ENCODE assay signal across 28 mouse cellular contexts in genomic region chr13:47355169-47355568, GRCm38 (mm10).
A peak's percentile ranks its signal among the peaks of the same experiment; 100 is the strongest.
DNase-seq lines count a peak whose midpoint lies in the region; ATAC-seq lines count a peak whose summit lies in the region.
"Had no signal": no experiment of that assay in that cellular context is flagged by ENCODE, and none has a peak within 500 bp of the region (broad histone marks: within the 10 kb centered on the region; RNA-seq: fewer than 3 reads in every experiment).

No protein-coding gene starts in this region.

- no peak overlapping the region for H3K27ac ChIP-seq in intestine, embryonic 16.5 days (ENCODE audit: low read length)
- H3K27ac ChIP-seq: embryonic facial prominence, embryonic 10.5 days; embryonic facial prominence, embryonic 15.5 days; forebrain, embryonic 12.5 days; heart, embryonic 13.5 days; hindbrain, embryonic 12.5 days; limb, embryonic 10.5 days; limb, embryonic 15.5 days; liver, embryonic 13.5 days; midbrain, embryonic 13.5 days; neural tube, embryonic 13.5 days; stomach, postnatal 0 days had no signal

- H3K27me3 ChIP-seq in intestine, embryonic 16.5 days (replicated peaks; ENCODE audit: control insufficient read depth, insufficient read depth, low read length): no peaks in the 10 kb centered on the region
- H3K27me3 ChIP-seq: embryonic facial prominence, embryonic 15.5 days; forebrain, embryonic 12.5 days; heart, embryonic 13.5 days; hindbrain, embryonic 12.5 days; limb, embryonic 15.5 days; liver, embryonic 13.5 days; neural tube, embryonic 13.5 days had no signal

- DNase-seq in heart, adult 11 months: peak; percentile 64
- no peak for DNase-seq in heart, postnatal 14 days
- DNase-seq in 416B (ENCODE audit: low read depth): peak; percentile 73
- peak; percentile 22 for DNase-seq in retina, embryonic 14.5 days (ENCODE audit: low spot score)
- DNase-seq in frontal cortex, postnatal 36 days (ENCODE audit: low spot score in 2 of 2): no peak
- DNase-seq: adrenal gland, postnatal 25 days; cerebellum, adult 2 months; heart, adult 18-20 months; kidney, adult 9 months; layer of hippocampus, postnatal 36 days; liver, embryonic 13.5 days; lung, adult 2 months; spleen, adult 18-20 months had no signal

- no peak overlapping the region for H3K4me3 ChIP-seq in intestine, embryonic 16.5 days (ENCODE audit: low read length)
- H3K4me3 ChIP-seq: embryonic facial prominence, embryonic 10.5 days; embryonic facial prominence, embryonic 15.5 days; forebrain, embryonic 12.5 days; heart, embryonic 13.5 days; hindbrain, embryonic 12.5 days; limb, embryonic 10.5 days; limb, embryonic 15.5 days; liver, embryonic 13.5 days; midbrain, embryonic 13.5 days; neural tube, embryonic 13.5 days had no signal

- ATAC-seq in common myeloid progenitor, adult 5-6 weeks (replicated peaks; ENCODE audit: low read depth, poor library complexity, severe bottlenecking): peak; percentile 79
- ATAC-seq in intestine, embryonic 16.5 days: no peak
- ATAC-seq: intestine, postnatal 0 days; midbrain, embryonic 13.5 days; Patski had no signal

- intact Hi-C loops in heart, postnatal 14 days (cut with DNase I): no loop called here

- no peaks in the 10 kb centered on the region for H3K36me3 ChIP-seq in intestine, embryonic 16.5 days (ENCODE audit: control insufficient read depth, insufficient read depth, low read length)
- H3K36me3 ChIP-seq: embryonic facial prominence, embryonic 10.5 days; embryonic facial prominence, embryonic 15.5 days; forebrain, embryonic 12.5 days; G1E; heart, embryonic 13.5 days; hindbrain, embryonic 12.5 days; limb, embryonic 10.5 days; limb, embryonic 15.5 days; liver, embryonic 13.5 days; midbrain, embryonic 13.5 days; neural tube, embryonic 13.5 days had no signal

- no peak overlapping the region for H3K9ac ChIP-seq in intestine, embryonic 16.5 days (ENCODE audit: low read depth, low read length)
- H3K9ac ChIP-seq: embryonic facial prominence, embryonic 15.5 days; forebrain, embryonic 12.5 days; heart, embryonic 13.5 days; hindbrain, embryonic 12.5 days; limb, embryonic 15.5 days; liver, embryonic 13.5 days; midbrain, embryonic 13.5 days; neural tube, embryonic 13.5 days had no signal

- 60% methylated on average over 5 of the region's 5 CpGs for WGBS in intestine, embryonic 16.5 days

- H3K4me1 ChIP-seq in intestine, embryonic 16.5 days (ENCODE audit: control insufficient read depth, insufficient read depth, low read length): no peaks in the 10 kb centered on the region
- H3K4me1 ChIP-seq: embryonic facial prominence, embryonic 15.5 days; forebrain, embryonic 12.5 days; heart, embryonic 13.5 days; hindbrain, embryonic 12.5 days; limb, embryonic 15.5 days; liver, embryonic 13.5 days; midbrain, embryonic 13.5 days; neural tube, embryonic 13.5 days had no signal

- H3K9me3 ChIP-seq in intestine, embryonic 16.5 days (ENCODE audit: control insufficient read depth, low read length): no peaks in the 10 kb centered on the region
- H3K9me3 ChIP-seq: embryonic facial prominence, embryonic 10.5 days; embryonic facial prominence, embryonic 15.5 days; forebrain, embryonic 12.5 days; G1E; heart, embryonic 13.5 days; hindbrain, embryonic 12.5 days; limb, embryonic 10.5 days; limb, embryonic 15.5 days; liver, embryonic 13.5 days; midbrain, embryonic 13.5 days; neural tube, embryonic 13.5 days had no signal

- H3K4me2 ChIP-seq in intestine, embryonic 16.5 days (ENCODE audit: low read depth, low read length): no peak overlapping the region
- H3K4me2 ChIP-seq: embryonic facial prominence, embryonic 15.5 days; forebrain, embryonic 12.5 days; heart, embryonic 13.5 days; hindbrain, embryonic 12.5 days; limb, embryonic 15.5 days; liver, embryonic 13.5 days; midbrain, embryonic 13.5 days; neural tube, embryonic 13.5 days had no signal

Comparison
In these comparisons a context has a peak if more than half of its experiments do, and no peak if none do; other contexts are left out.
1. DNase-seq: peak in heart, adult 11 months (single experiment), 416B (single experiment) and retina, embryonic 14.5 days (single experiment); none in heart, postnatal 14 days (0 of 2) and frontal cortex, postnatal 36 days (0 of 2).